30 mouse cellular contexts compared by ENCODE assay signal in the genomic region with DNA sequence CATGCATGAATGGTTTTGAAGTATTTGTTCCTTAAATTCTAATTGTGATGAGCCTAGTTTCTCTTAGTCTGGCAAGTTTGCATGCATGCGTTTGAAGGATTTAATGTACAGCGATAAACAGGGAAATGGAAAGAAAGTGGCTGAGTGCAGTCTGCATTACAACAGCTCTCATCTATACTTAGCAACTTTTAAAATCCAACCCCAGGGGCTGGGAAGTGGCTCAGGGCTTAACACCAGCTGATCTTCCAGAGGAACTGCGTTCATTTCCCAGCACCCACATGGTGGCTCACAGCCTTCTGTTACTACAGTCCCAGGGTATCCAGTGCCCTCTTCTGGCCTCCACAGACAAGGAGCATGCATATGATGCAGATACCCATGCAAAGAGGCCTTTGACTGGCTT.
"Had no signal": no experiment of that assay in that cellular context is flagged by ENCODE, and none has a peak within 500 bp of the region (broad histone marks: within the 10 kb centered on the region; RNA-seq: fewer than 3 reads in every experiment).

No protein-coding gene starts in this region.

- H3K36me3 ChIP-seq: limb, embryonic 10.5 days; limb, embryonic 12.5 days; limb, embryonic 13.5 days; limb, embryonic 15.5 days; liver, embryonic 12.5 days; liver, embryonic 13.5 days; liver, embryonic 15.5 days; lung, embryonic 15.5 days; midbrain, embryonic 12.5 days; midbrain, embryonic 13.5 days; midbrain, embryonic 15.5 days had no signal

- DNase-seq: left cerebral cortex, postnatal 4 days; liver; liver, embryonic 13.5 days; liver, postnatal 0 days; lung, adult 18-20 months; lung, adult 2 months; lung, embryonic 14.5 days; lung, postnatal 10 days; lung, postnatal 14 days; lung, postnatal 36 days; lung, postnatal 4 days; midbrain, embryonic 14.5 days had no signal

- ATAC-seq: liver, embryonic 12.5 days; liver, postnatal 0 days; lung, postnatal 0 days; midbrain, embryonic 13.5 days; midbrain, embryonic 15.5 days; midbrain, embryonic 16.5 days had no signal

- H3K27ac ChIP-seq: left cerebral cortex, adult 2 months; limb, embryonic 10.5 days; limb, embryonic 12.5 days; limb, embryonic 13.5 days; limb, embryonic 15.5 days; liver, embryonic 12.5 days; liver, embryonic 13.5 days; liver, embryonic 14.5 days; liver, embryonic 15.5 days; lung, embryonic 15.5 days; macrophage; midbrain, embryonic 12.5 days; midbrain, embryonic 13.5 days; midbrain, embryonic 15.5 days had no signal

- H3K4me2 ChIP-seq: limb, embryonic 12.5 days; limb, embryonic 13.5 days; limb, embryonic 15.5 days; liver, embryonic 11.5 days; liver, embryonic 12.5 days; liver, embryonic 13.5 days; liver, embryonic 15.5 days; lung, embryonic 14.5 days; lung, embryonic 15.5 days; midbrain, embryonic 12.5 days; midbrain, embryonic 13.5 days; midbrain, embryonic 15.5 days had no signal

- H3K9ac ChIP-seq: limb, embryonic 12.5 days; limb, embryonic 13.5 days; limb, embryonic 15.5 days; liver, embryonic 12.5 days; liver, embryonic 13.5 days; liver, embryonic 14.5 days; liver, embryonic 15.5 days; liver, postnatal 0 days; lung, embryonic 14.5 days; lung, embryonic 15.5 days; midbrain, embryonic 12.5 days; midbrain, embryonic 13.5 days; midbrain, embryonic 15.5 days had no signal

- H3K9me3 ChIP-seq: limb, embryonic 10.5 days; limb, embryonic 13.5 days; limb, embryonic 15.5 days; liver, embryonic 12.5 days; liver, embryonic 13.5 days; liver, embryonic 15.5 days; lung, embryonic 15.5 days; midbrain, embryonic 12.5 days; midbrain, embryonic 13.5 days; midbrain, embryonic 15.5 days had no signal

- H3K27me3 ChIP-seq: liver, embryonic 12.5 days; liver, embryonic 13.5 days; liver, embryonic 15.5 days; lung, embryonic 15.5 days; midbrain, embryonic 12.5 days; midbrain, embryonic 13.5 days; midbrain, embryonic 15.5 days had no signal

- H3K4me3 ChIP-seq: left cerebral cortex, adult 2 months; limb, embryonic 10.5 days; limb, embryonic 12.5 days; limb, embryonic 13.5 days; limb, embryonic 15.5 days; liver, embryonic 12.5 days; liver, embryonic 13.5 days; liver, embryonic 15.5 days; lung, embryonic 15.5 days; megakaryocyte, embryonic 14.5 days; midbrain, embryonic 12.5 days; midbrain, embryonic 13.5 days; midbrain, embryonic 15.5 days; myocyte had no signal

- H3K4me1 ChIP-seq: liver, embryonic 12.5 days; liver, embryonic 13.5 days; liver, embryonic 15.5 days; midbrain, embryonic 12.5 days; midbrain, embryonic 13.5 days; midbrain, embryonic 15.5 days had no signal
